8 mouse cellular contexts compared by ENCODE assay signal in genomic region chr1:86360441-86360840, GRCm38 (mm10). TPM values are rescaled to one million over a fixed set of nuclear protein-coding genes. Genes with fewer than 3 reads are reported as not detected.
DNase-seq lines count a peak whose midpoint lies in the region; ATAC-seq and TF ChIP-seq lines count a peak whose summit lies in the region.

No protein-coding gene starts in this region.

- H3K4me2 ChIP-seq in heart, embryonic 12.5 days, result peak overlapping the region; percentile 82
- H3K4me2 ChIP-seq in heart, postnatal 0 days (ENCODE audit: low read depth, low read length), result peak overlapping the region; percentile 83
- peak overlapping the region; percentile 82 for H3K4me2 ChIP-seq in midbrain, embryonic 11.5 days

- H3K4me3 ChIP-seq in heart, embryonic 12.5 days, result peak overlapping the region; percentile 66
- peak overlapping the region; percentile 82 for H3K4me3 ChIP-seq in heart, postnatal 0 days (ENCODE audit: low read depth, low read length)
- peak overlapping the region; percentile 94 for H3K4me3 ChIP-seq in midbrain, embryonic 11.5 days (ENCODE audit: low read depth, low read length)

- H3K9ac ChIP-seq in heart, embryonic 12.5 days, result peak overlapping the region; percentile 93
- H3K9ac ChIP-seq in heart, postnatal 0 days (replicated peaks; ENCODE audit: low read depth, low read length), result peak overlapping the region; percentile 81
- H3K9ac ChIP-seq in midbrain, embryonic 11.5 days (ENCODE audit: low read length), result peak overlapping the region; percentile 93

- DNase-seq in heart, adult 8-10 months (ENCODE audit: low spot score), result no peak
- DNase-seq in ES-CJ7 (ENCODE audit: low read depth, low spot score), result peak; percentile 54
- DNase-seq in heart, postnatal 0 days (ENCODE audit: low spot score), result no peak
- no peak for DNase-seq in midbrain, embryonic 11.5 days (ENCODE audit: low spot score, missing footprints)
- no peak for DNase-seq in right cerebral cortex, adult 18-20 months
- no peak for DNase-seq in kidney, postnatal 10 days
- DNase-seq in thymus, postnatal 10 days (ENCODE audit: low spot score in 2 of 2), result no peak

- no peak for TF ChIP-seq EP300 in heart, postnatal 0 days (IDR thresholded peaks at IDR 0.05; ENCODE audit: low read depth)

- H3K9me3 ChIP-seq in heart, embryonic 12.5 days (replicated peaks), result no peaks in the 10 kb centered on the region
- no peaks in the 10 kb centered on the region for H3K9me3 ChIP-seq in heart, postnatal 0 days (replicated peaks; ENCODE audit: control insufficient read depth, low read length)
- no peaks in the 10 kb centered on the region for H3K9me3 ChIP-seq in midbrain, embryonic 11.5 days (ENCODE audit: control insufficient read depth, low read length)

- peaks cover 19% of the 10 kb centered on the region for H3K4me1 ChIP-seq in heart, embryonic 12.5 days (replicated peaks)
- peaks cover 11% of the 10 kb centered on the region for H3K4me1 ChIP-seq in heart, postnatal 0 days (ENCODE audit: control insufficient read depth, insufficient read depth)
- peaks cover 15% of the 10 kb centered on the region for H3K4me1 ChIP-seq in midbrain, embryonic 11.5 days (ENCODE audit: control insufficient read depth, insufficient read depth, low read length)

- no peak for TF ChIP-seq CTCF in heart, postnatal 0 days (IDR thresholded peaks at IDR 0.05; ENCODE audit: low read depth)

- ATAC-seq in heart, embryonic 12.5 days (ENCODE audit: insufficient number of reproducible peaks, low FRiP score), result no peak
- no peak for ATAC-seq in heart, postnatal 0 days (ENCODE audit: insufficient read depth, low read depth)
- no peak for ATAC-seq in midbrain, embryonic 11.5 days (ENCODE audit: low FRiP score)

- WGBS in heart, embryonic 12.5 days, result 16% methylated on average over 12 of the region's 12 CpGs
- WGBS in heart, postnatal 0 days, result 19% methylated on average over 12 of the region's 12 CpGs
- WGBS in midbrain, embryonic 11.5 days, result 23% methylated on average over 12 of the region's 12 CpGs

- H3K36me3 ChIP-seq in heart, embryonic 12.5 days, result peaks cover 20% of the 10 kb centered on the region
- H3K36me3 ChIP-seq in heart, postnatal 0 days (replicated peaks; ENCODE audit: control insufficient read depth, insufficient read depth, low read length), result peaks cover 19% of the 10 kb centered on the region
- H3K36me3 ChIP-seq in midbrain, embryonic 11.5 days (ENCODE audit: control insufficient read depth, insufficient read depth, low read length), result peaks cover 13% of the 10 kb centered on the region; the same call in 1 of the 2 replicates

- peak overlapping the region; percentile 66; the same call in 1 of the 2 replicates for H3K27ac ChIP-seq in heart, embryonic 12.5 days (ENCODE audit: poor library complexity, severe bottlenecking)
- H3K27ac ChIP-seq in heart, postnatal 0 days (ENCODE audit: low read depth), result no peak overlapping the region
- H3K27ac ChIP-seq in midbrain, embryonic 11.5 days (ENCODE audit: low read depth, low read length), result no peak overlapping the region

- H3K27me3 ChIP-seq in heart, embryonic 12.5 days (replicated peaks), result no peaks in the 10 kb centered on the region
- no peaks in the 10 kb centered on the region for H3K27me3 ChIP-seq in heart, postnatal 0 days (ENCODE audit: control insufficient read depth, insufficient read depth, low read length)
- no peaks in the 10 kb centered on the region for H3K27me3 ChIP-seq in midbrain, embryonic 11.5 days (ENCODE audit: control insufficient read depth, insufficient read depth, low read length)

RNA-seq across cellular contexts. Expression of gene Ncl, which starts 1.2 kb away (rescaled TPM):
- polyA plus RNA-seq in heart, embryonic 12.5 days (2016; fragmentation: Nextera tagmentation; extraction: Ambion mirVana), result 331 and 337 TPM in 2 replicates
- 100 to 1,000 TPM; 111 to 154 (median 130) TPM for total RNA-seq in heart, adult 8-10 months (2022)
- 11.2 and 31.7 TPM in 2 replicates for total RNA-seq in heart, postnatal 0 days (2014; rRNA removed; ENCODE audit: low replicate concordance)
- 153 and 174 TPM in 2 replicates for polyA plus RNA-seq in heart, postnatal 0 days (2015; fragmentation: Nextera tagmentation; extraction: Ambion mirVana)
- 339 and 375 TPM in 2 replicates for polyA plus RNA-seq in midbrain, embryonic 11.5 days (2014; fragmentation: Nextera tagmentation; extraction: Ambion mirVana)

RNA-seq across cellular contexts. Expression of gene B3gnt7, which starts 57.8 kb away (rescaled TPM):
- 6.3 and 7.1 TPM in 2 replicates for polyA plus RNA-seq in heart, embryonic 12.5 days (2016; fragmentation: Nextera tagmentation; extraction: Ambion mirVana)
- total RNA-seq in heart, adult 8-10 months (2022), result under 1 TPM; 0.38 to 0.81 (median 0.51) TPM
- 0.69 and 1.4 TPM in 2 replicates for total RNA-seq in heart, postnatal 0 days (2014; rRNA removed; ENCODE audit: low replicate concordance)
- polyA plus RNA-seq in heart, postnatal 0 days (2015; fragmentation: Nextera tagmentation; extraction: Ambion mirVana), result 0.49 and 0.71 TPM in 2 replicates
- polyA plus RNA-seq in midbrain, embryonic 11.5 days (2014; fragmentation: Nextera tagmentation; extraction: Ambion mirVana), result 2.0 and 2.5 TPM in 2 replicates
